Mouse (Mus musculus): Measurements from ENCODE around the gene Rassf3.
A peak's percentile ranks its signal among the peaks of the same experiment; 100 is the strongest.

Gene Rassf3

DNA sequence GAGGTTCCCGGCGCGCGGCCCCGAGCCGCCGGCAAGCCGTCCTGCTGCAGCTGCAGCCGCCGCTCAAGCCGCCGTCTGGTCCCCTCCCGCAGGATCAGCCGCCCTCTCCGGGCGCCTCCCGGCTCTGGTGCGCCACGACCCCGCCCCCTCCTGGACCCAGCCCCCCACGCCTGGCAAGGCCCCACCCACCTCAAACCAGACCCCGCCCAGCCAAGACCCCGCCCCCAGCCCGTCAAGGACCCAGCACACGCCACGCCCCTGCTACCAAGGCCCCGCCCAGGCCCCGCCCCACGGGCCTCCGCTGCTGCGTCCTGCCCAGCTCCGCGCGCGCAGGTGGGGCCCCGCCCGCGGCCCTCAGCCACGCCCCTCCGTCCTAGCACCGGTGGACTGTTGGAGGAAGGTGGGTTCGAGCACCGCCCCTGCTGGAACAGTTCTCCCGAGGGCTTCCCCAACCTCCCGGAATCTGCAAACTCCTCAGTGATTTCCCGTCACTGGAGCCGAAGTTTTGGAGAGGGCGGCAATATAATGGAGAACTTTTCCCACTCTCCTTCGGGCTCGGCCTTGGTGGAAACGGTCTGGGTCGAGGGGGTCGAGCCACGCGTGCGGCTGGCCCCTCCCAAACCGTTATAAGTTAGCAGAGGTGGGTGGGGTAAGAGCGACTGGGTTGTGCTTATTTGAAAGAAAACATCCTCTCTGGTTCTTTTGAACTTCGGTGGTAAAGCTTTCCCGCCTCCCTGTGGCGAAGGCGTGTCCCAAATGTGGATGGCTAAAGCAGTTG lies at the start of gene Rassf3:
Gene Rassf3, minus strand, starts transcription at position 158 of the 778 bp plus-strand sequence.
- DNase-seq (ENCODE audit: low spot score in 2 of 2): peak; percentile 95 to 96

DNA sequence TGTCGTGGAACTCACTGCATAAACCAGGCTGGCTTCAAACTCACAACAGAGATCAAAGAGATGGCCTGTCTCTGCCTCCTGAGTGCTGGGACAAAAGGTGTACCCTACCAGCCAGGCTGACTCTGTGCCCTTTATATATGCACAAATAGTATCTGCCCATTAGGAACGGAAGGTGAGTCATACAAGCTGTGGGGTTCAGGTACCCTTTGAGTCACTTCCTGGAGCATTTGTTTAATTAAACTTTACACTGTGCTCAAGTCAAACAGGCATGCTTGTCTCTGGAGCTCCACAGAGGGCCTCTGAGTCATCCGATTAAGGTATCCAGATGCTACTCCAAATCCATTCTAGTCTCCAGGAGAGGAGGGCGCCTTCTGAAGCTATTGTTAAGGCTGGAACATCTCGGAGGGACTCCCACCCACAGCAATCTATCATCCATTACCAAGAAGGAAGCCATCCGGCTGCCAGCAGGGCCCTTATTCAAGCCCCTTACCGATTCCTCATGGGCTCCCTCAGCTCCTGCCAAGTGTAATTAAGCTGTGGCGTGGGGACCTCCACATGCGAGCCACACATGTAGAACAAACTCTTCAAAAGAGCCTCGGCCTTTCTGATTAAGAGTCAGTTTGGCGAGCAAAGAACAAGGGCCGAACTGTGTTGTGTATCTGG lies 44.9 kb upstream of the Rassf3 start:
- DNase-seq (ENCODE audit: low spot score in 2 of 2): no peak

DNA sequence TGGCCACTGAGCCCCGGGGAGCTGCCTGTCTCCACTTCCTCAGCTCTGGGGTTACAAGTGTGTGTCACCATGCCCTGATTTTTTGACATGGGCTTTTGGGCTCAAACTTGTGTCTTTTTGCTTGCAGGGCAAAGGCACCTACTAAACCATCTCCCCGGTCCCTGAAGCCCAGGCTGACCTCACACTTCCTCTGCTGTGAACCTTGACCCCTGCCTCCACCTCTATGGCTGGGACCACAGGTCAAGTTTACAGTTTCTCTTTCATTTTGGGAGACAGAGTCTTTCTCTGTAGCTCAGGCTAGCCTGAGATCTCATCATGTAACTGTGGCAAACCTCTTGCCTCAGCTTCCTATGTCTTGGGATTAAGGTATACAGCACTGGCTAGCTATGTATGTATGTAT lies 43.6 kb upstream of the Rassf3 start:
- no peak for DNase-seq (ENCODE audit: low spot score in 2 of 2)

- DNase-seq (ENCODE audit: low spot score in 2 of 2): peak; percentile 62 to 72
These were observed 40.0 kb upstream of the Rassf3 start for GRCm38 (mm10) chr10:121516008-121516600.

GRCm38 (mm10) chr10:121509751-121510643 lies 33.9 kb upstream of the Rassf3 start:
- DNase-seq (ENCODE audit: low spot score in 2 of 2): no peak

- DNase-seq (ENCODE audit: low spot score in 2 of 2): no peak
These were observed 31.8 kb upstream of the Rassf3 start for GRCm38 (mm10) chr10:121507755-121508544.

DNA sequence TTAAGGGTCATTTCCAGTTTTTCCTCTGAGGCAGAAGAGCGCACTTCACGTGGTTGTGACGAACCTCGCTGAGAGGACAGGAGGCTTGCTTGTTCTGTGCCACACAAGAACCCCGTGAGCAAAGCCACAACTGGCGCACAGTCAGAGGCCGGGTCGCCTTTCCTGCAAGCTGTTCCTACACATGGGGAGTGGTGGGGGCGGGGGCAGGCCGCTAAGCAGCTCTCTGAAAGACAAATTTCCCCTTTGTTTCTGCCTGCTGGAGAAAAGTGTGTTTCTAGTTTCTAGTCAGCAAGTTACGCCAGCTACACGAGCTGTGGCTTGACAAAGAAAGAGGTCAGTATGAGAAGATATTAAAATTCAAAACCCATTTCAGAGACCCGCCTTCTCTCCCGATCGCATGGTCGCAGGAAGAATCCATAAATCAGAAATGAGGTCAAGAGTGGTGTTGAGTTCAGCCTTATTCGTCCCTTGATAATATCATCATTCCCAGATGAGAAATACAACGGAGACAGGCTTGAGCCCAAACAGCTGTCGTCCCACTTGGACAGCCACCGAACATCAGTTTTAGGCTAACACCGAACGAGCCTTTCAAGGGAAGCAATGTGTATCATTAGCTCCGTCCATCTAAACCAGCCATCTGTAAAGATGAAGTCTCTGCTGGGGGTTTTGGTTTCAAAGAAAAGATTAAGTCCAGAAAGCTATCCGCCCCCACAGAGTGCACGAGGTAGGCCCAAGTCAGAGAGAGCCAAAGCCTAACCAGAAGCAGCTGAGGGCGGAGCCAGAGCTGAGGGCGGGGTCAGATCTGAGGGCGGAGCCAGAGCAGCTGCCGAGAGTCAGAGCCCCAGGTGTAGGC lies 30.8 kb upstream of the Rassf3 start:
- peak; percentile 90 to 91 for DNase-seq (ENCODE audit: low spot score in 2 of 2)

- DNase-seq (ENCODE audit: low spot score in 2 of 2): no peak
These were observed 29.8 kb upstream of the Rassf3 start for GRCm38 (mm10) chr10:121505929-121506328.

GRCm38 (mm10) chr10:121504973-121505911 lies 29.1 kb upstream of the Rassf3 start:
- peak; percentile 85 to 86 for DNase-seq (ENCODE audit: low spot score in 2 of 2)

DNA sequence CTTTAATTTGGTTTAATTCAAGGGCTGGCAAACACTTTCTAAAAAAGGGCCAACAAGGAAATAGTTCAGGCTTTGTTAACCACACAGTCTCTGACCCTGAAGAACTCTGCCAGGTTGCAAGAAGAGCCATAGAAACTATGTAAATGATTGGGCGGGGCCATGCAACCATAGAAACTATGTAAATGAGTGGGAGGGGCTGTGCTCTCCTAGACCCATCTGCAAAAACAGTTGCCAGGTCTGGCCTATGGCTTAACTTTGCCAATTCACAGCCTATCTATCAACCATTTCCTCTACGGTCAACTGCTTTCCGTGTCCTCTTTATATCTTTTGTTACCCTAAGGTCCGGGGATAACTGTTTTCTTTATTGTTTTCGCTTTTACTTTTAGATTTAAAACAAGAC lies 25.0 kb upstream of the Rassf3 start:
- peak; percentile 79 to 86 for DNase-seq (ENCODE audit: low spot score in 2 of 2)

GRCm38 (mm10) chr10:121500034-121500433 lies 23.9 kb upstream of the Rassf3 start:
- DNase-seq (ENCODE audit: low spot score in 2 of 2): no peak

DNA sequence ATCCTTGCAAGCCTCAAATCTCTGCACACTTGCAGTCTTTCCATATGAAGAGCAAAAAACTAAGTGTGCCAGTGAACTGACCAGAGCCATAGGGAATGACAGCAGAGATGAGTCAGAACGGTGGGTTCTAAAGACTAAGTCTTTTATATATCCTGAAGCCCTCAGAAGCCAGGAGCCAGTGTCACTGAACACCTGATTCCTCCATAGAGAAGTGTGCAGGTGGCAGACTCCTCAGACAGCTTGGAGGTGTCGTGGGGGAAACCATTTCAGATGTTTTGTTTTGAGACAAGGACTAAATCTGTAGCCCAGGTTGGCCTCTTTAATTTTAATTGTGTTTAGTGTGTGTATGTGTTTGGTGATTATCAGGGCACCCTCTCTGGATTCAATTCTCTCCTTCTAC lies 22.9 kb upstream of the Rassf3 start:
- DNase-seq (ENCODE audit: low spot score in 2 of 2): no peak

DNA sequence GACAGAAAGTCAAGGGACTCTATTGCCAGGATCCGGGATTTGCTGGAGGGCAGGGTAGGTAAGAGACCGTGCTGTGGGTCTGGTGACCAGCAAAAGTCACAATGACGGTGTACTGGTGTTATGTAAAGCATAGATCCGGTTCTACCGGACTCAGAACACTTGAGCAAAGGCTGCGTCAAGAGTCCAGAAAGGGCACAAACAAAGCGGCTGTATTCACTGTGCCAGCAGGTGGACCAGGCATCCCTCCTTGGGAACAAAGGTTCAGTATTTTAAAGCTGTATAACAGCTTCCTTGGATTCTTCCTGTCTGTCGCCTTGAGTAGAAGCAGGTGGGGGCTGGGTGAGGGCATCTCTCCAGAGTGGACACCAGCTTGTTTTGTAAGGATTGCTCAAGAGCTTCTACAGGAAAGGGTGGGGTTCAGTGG lies 22.3 kb upstream of the Rassf3 start:
- DNase-seq (ENCODE audit: low spot score in 2 of 2): no peak

- no peak for DNase-seq (ENCODE audit: low spot score in 2 of 2)
These were observed 21.8 kb upstream of the Rassf3 start for GRCm38 (mm10) chr10:121497968-121498367.

- DNase-seq (ENCODE audit: low spot score in 2 of 2): no peak
These were observed 20.5 kb upstream of the Rassf3 start for GRCm38 (mm10) chr10:121496616-121497015.

GRCm38 (mm10) chr10:121494163-121494425 lies 17.9 kb upstream of the Rassf3 start:
- no peak for DNase-seq (ENCODE audit: low spot score in 2 of 2)

DNA sequence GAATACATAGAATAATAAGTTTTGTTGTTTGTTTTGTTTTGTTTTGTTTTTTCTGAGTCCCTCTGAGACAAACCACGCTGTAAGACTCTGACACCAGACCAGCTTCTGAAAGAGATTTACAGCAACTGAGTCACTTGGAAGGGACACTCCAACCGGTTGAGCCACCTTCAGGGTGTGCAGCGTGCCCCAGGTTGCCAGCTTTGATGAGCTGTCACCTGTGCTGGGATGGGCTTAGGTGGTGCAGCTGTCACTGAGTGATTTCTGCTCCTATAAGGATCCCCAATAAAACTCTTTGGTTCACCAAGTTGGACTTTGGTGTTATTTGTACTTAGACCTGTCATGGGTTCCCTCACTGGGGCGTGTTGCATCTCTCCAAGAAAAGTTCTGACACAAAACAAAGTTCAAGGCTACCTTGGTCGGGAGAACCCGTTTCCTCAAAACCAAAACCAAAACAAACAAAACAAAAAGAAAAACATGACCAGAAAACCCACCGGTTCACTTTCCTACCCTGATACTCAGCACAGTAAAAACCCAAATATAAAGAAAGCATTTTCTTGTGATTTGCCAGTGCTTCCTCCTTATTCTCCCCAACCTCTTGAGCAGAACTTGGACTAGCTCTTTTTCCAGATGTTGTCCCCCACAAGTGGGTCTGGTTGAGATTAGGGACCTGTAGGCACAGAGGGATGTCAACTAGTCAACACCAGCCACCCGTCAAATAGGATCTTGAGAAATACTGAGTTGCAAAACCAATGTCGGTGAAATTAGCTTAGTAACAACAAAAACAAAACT lies 17.4 kb upstream of the Rassf3 start:
- no peak for DNase-seq (ENCODE audit: low spot score in 2 of 2)

GRCm38 (mm10) chr10:121492608-121493315 lies 16.6 kb upstream of the Rassf3 start:
- no peak for DNase-seq (ENCODE audit: low spot score in 2 of 2)

Data from spleen, postnatal 36 days (tissue).